Mouse (Mus musculus) erythroblast, embryonic 14.5 days (primary cell): ENCODE results near the gene Lrpprc.

Experiments used
- GATA1 ChIP-seq: IDR thresholded peaks from 2 replicates; pipeline ENCODE4 v1.6.1; 2012; ENCODE audit warnings: low read length, inconsistent platforms, mixed read lengths
- TAL1 ChIP-seq: IDR thresholded peaks from 3 replicates; pipeline ENCODE4 v1.6.1; 2012; ENCODE audit warnings: low read length, inconsistent platforms, mixed read lengths

- TF ChIP-seq GATA1: no peak
- TF ChIP-seq TAL1: no peak
These were observed 41.8 kb upstream of the Lrpprc start for GRCm38 (mm10) chr17:84832346-84832745.
